Mouse (Mus musculus) heart, postnatal 0 days (tissue): ENCODE results near the gene Tmem203.

Experiments used
- CTCF ChIP-seq: IDR thresholded peaks from 2 replicates; pipeline ENCODE4 v1.5.1; 2016; ENCODE audit warnings: antibody characterized with exemption, control low read depth, low read depth
- EP300 ChIP-seq: IDR thresholded peaks from 2 replicates; pipeline ENCODE4 v1.6.1; 2016; ENCODE audit warnings: antibody characterized with exemption, low read depth

- no peak for TF ChIP-seq CTCF
- TF ChIP-seq EP300: no peak
These were observed 24.2 kb upstream of the Tmem203 start for GRCm38 (mm10) chr2:25231038-25231437.
